ENCODE assay signal across 14 mouse cellular contexts in the genomic region with DNA sequence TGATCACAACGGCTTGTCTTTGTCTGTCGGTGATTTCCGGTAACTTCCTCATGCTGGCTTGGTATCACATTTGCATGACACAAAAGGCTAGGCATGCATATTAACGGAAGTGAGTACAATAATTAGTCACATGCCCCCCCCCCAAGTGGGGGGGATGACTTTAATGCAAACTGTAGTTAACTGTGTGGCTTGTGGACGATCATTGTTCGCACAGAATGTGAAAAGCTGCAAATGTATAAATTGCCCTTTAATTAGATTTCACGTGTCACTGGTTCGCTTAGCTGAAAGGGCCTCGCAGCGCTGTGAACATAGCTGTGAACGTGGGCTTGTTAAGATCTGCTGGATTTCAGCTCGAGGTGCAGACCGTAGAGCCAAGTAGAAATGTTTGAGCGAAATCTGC.
DNase-seq lines count a peak whose midpoint lies in the region; ATAC-seq and TF ChIP-seq lines count a peak whose summit lies in the region.
"Had no signal": no experiment of that assay in that cellular context is flagged by ENCODE, and none has a peak within 500 bp of the region (broad histone marks: within the 10 kb centered on the region; RNA-seq: fewer than 3 reads in every experiment).

No protein-coding gene starts in this region.

- H3K4me3 ChIP-seq in midbrain, embryonic 14.5 days (replicated peaks; ENCODE audit: low read depth, low read length) = no peak overlapping the region
- H3K4me3 ChIP-seq in midbrain, embryonic 11.5 days (ENCODE audit: low read depth, low read length) = no peak overlapping the region
- no peak overlapping the region for H3K4me3 ChIP-seq in hindbrain, embryonic 13.5 days
- no peak overlapping the region for H3K4me3 ChIP-seq in layer of hippocampus, adult 2 months
- H3K4me3 ChIP-seq: embryonic facial prominence, embryonic 15.5 days; kidney, embryonic 15.5 days; limb, embryonic 12.5 days had no signal

- TF ChIP-seq POLR2A in brain, embryonic 14.5 days (IDR thresholded peaks at IDR 0.05; ENCODE audit: borderline replicate concordance, extremely low read depth, insufficient read depth, insufficient read length, poor library complexity, severe bottlenecking) = no peak

- H3K4me1 ChIP-seq in midbrain, embryonic 14.5 days (ENCODE audit: control insufficient read depth, insufficient read depth, low read length) = peaks cover 30% of the 10 kb centered on the region; the same call in 1 of the 2 replicates
- H3K4me1 ChIP-seq in midbrain, embryonic 11.5 days (ENCODE audit: control insufficient read depth, insufficient read depth, low read length) = peaks cover 35% of the 10 kb centered on the region
- H3K4me1 ChIP-seq in hindbrain, embryonic 13.5 days (replicated peaks) = peaks cover 51% of the 10 kb centered on the region

- ATAC-seq in midbrain, embryonic 14.5 days (ENCODE audit: low FRiP score, low TSS enrichment) = no peak
- no peak for ATAC-seq in midbrain, embryonic 11.5 days (ENCODE audit: low FRiP score)
- peak; percentile 46; the same call in 1 of the 2 replicates for ATAC-seq in hindbrain, embryonic 13.5 days (ENCODE audit: low FRiP score)

- no peak for TF ChIP-seq CTCF in brain, embryonic 14.5 days (IDR thresholded peaks at IDR 0.05; ENCODE audit: borderline replicate concordance, extremely low read depth, insufficient read depth, insufficient read length)
- TF ChIP-seq CTCF in layer of hippocampus, adult 2 months (conservative IDR thresholded peaks at IDR 0.05) = no peak

- H3K36me3 ChIP-seq in midbrain, embryonic 14.5 days (ENCODE audit: control insufficient read depth, insufficient read depth, low read length) = no peaks in the 10 kb centered on the region
- H3K36me3 ChIP-seq in midbrain, embryonic 11.5 days (ENCODE audit: control insufficient read depth, insufficient read depth, low read length) = no peaks in the 10 kb centered on the region
- H3K36me3 ChIP-seq in hindbrain, embryonic 13.5 days = no peaks in the 10 kb centered on the region
- no peaks in the 10 kb centered on the region for H3K36me3 ChIP-seq in splenic B cell, adult 2 months (ENCODE audit: control insufficient read depth, insufficient read depth, low read length, poor library complexity, severe bottlenecking)
- H3K36me3 ChIP-seq: embryonic facial prominence, embryonic 15.5 days; kidney, embryonic 15.5 days; limb, embryonic 12.5 days had no signal

- intact Hi-C loops in gastrocnemius, postnatal 36 days (cut with DNase I) = no loop called here

- H3K9ac ChIP-seq in midbrain, embryonic 14.5 days (replicated peaks; ENCODE audit: low read length) = no peak overlapping the region
- no peak overlapping the region for H3K9ac ChIP-seq in midbrain, embryonic 11.5 days (ENCODE audit: low read length)
- no peak overlapping the region for H3K9ac ChIP-seq in hindbrain, embryonic 13.5 days
- H3K9ac ChIP-seq: embryonic facial prominence, embryonic 15.5 days; kidney, embryonic 15.5 days; limb, embryonic 12.5 days had no signal

- DNase-seq in midbrain, embryonic 14.5 days = peak; percentile 65
- DNase-seq in midbrain, embryonic 11.5 days (ENCODE audit: low spot score, missing footprints) = no peak
- DNase-seq in brain, embryonic 14.5 days (ENCODE audit: low read depth) = peak; percentile 81
- peak; percentile 9 for DNase-seq in splenic B cell, adult 2 months (ENCODE audit: low read depth, low spot score)
- no peak for DNase-seq in gastrocnemius, postnatal 36 days
- DNase-seq in layer of hippocampus, adult 2 months (ENCODE audit: low spot score in 2 of 2) = no peak
- DNase-seq: adrenal gland, adult 8-10 months; cerebellum, postnatal 25 days; lung, adult 18-20 months had no signal

- peaks cover 5% of the 10 kb centered on the region; the same call in 1 of the 2 replicates for H3K27me3 ChIP-seq in midbrain, embryonic 14.5 days (ENCODE audit: control insufficient read depth, insufficient read depth, low read length)
- peaks cover 4% of the 10 kb centered on the region; the same call in 1 of the 2 replicates for H3K27me3 ChIP-seq in midbrain, embryonic 11.5 days (ENCODE audit: control insufficient read depth, insufficient read depth, low read length)
- H3K27me3 ChIP-seq in hindbrain, embryonic 13.5 days = peaks cover 72% of the 10 kb centered on the region
- no peaks in the 10 kb centered on the region for H3K27me3 ChIP-seq in splenic B cell, adult 2 months (ENCODE audit: control insufficient read depth, insufficient read depth, low read length, poor library complexity, severe bottlenecking)

- no peaks in the 10 kb centered on the region for H3K9me3 ChIP-seq in midbrain, embryonic 14.5 days (ENCODE audit: control insufficient read depth, low read length)
- H3K9me3 ChIP-seq in midbrain, embryonic 11.5 days (ENCODE audit: control insufficient read depth, low read length) = no peaks in the 10 kb centered on the region
- H3K9me3 ChIP-seq in hindbrain, embryonic 13.5 days = no peaks in the 10 kb centered on the region
- H3K9me3 ChIP-seq: kidney, embryonic 15.5 days had no signal

- 23% methylated on average over 14 of the region's 14 CpGs for WGBS in midbrain, embryonic 14.5 days
- 45% methylated on average over 14 of the region's 14 CpGs for WGBS in midbrain, embryonic 11.5 days
- 13% methylated on average over 14 of the region's 14 CpGs for WGBS in hindbrain, embryonic 13.5 days

- no peak overlapping the region for H3K4me2 ChIP-seq in midbrain, embryonic 14.5 days (ENCODE audit: low read length)
- no peak overlapping the region for H3K4me2 ChIP-seq in midbrain, embryonic 11.5 days
- no peak overlapping the region for H3K4me2 ChIP-seq in hindbrain, embryonic 13.5 days
- H3K4me2 ChIP-seq: embryonic facial prominence, embryonic 15.5 days; heart, embryonic 11.5 days; kidney, embryonic 15.5 days; limb, embryonic 12.5 days had no signal

- 0 out of 2 replicates have a peak overlapping the region, but pooled peaks have one; percentile 2 for H3K27ac ChIP-seq in midbrain, embryonic 14.5 days (replicated peaks; ENCODE audit: low read depth, low read length)
- H3K27ac ChIP-seq in midbrain, embryonic 11.5 days (ENCODE audit: low read depth, low read length) = no peak overlapping the region
- H3K27ac ChIP-seq in hindbrain, embryonic 13.5 days = peak overlapping the region; percentile 56
- no peak overlapping the region for H3K27ac ChIP-seq in layer of hippocampus, adult 2 months
- H3K27ac ChIP-seq: embryonic facial prominence, embryonic 15.5 days; kidney, embryonic 15.5 days; limb, embryonic 12.5 days had no signal

Comparison
In these comparisons a context has a peak if more than half of its experiments do, and no peak if none do; other contexts are left out.
1. DNase-seq: peak in midbrain, embryonic 14.5 days (single experiment), brain, embryonic 14.5 days (single experiment) and splenic B cell, adult 2 months (single experiment); none in midbrain, embryonic 11.5 days (single experiment), gastrocnemius, postnatal 36 days (0 of 2) and layer of hippocampus, adult 2 months (0 of 2).
2. H3K27ac ChIP-seq: peak in midbrain, embryonic 14.5 days (single experiment) and hindbrain, embryonic 13.5 days (single experiment); none in midbrain, embryonic 11.5 days (single experiment) and layer of hippocampus, adult 2 months (single experiment).